Mouse (Mus musculus) liver, embryonic 13.5 days (tissue): ENCODE data around the gene Scarb2. TPM values are rescaled to one million over a fixed set of nuclear protein-coding genes. Genes with fewer than 3 reads are reported as not detected.

Experiments
- ATAC-seq: fragments of 200-750 bp; cut with Nextera tagmentation; 2 replicates; pipeline ENCODE4 v1.8.0; 2017; ENCODE audit warnings: low read depth, mild to moderate bottlenecking, moderate number of reproducible peaks, moderate library complexity
- DNase-seq: peaks from one replicate; pipeline ENCODE4 v3.0.0; 2022
- H3K27ac ChIP-seq: fragments of 300-500 bp; sonication (generic); 2 replicates; pipeline ENCODE4 v1.5.1; 2015; ENCODE audit warnings: moderate library complexity, mild to moderate bottlenecking, inconsistent platforms
- H3K27me3 ChIP-seq: fragments of 300-500 bp; sonication (generic); 2 replicates; pipeline ENCODE4 v1.6.1; 2015; ENCODE audit warnings: mild to moderate bottlenecking, inconsistent platforms
- H3K36me3 ChIP-seq: fragments of 300-500 bp; sonication (generic); 2 replicates; pipeline ENCODE4 v1.6.1; 2015; ENCODE audit warnings: mild to moderate bottlenecking, inconsistent platforms
- H3K4me1 ChIP-seq: fragments of 300-500 bp; sonication (generic); replicated peaks from 2 replicates; pipeline ENCODE4 v1.6.1; 2015; ENCODE audit warnings: inconsistent platforms
- H3K4me2 ChIP-seq: fragments of 300-500 bp; sonication (generic); 2 replicates; pipeline ENCODE4 v1.6.1; 2015; ENCODE audit warnings: inconsistent platforms, mild to moderate bottlenecking, moderate library complexity
- H3K4me3 ChIP-seq: fragments of 300-500 bp; sonication (generic); replicated peaks from 2 replicates; pipeline ENCODE4 v1.5.1; 2015; ENCODE audit warnings: mild to moderate bottlenecking, inconsistent platforms
- H3K9ac ChIP-seq: fragments of 300-500 bp; sonication (generic); 2 replicates; pipeline ENCODE4 v1.6.1; 2015; ENCODE audit warnings: mild to moderate bottlenecking, inconsistent platforms
- H3K9me3 ChIP-seq: fragments of 300-500 bp; sonication (generic); replicated peaks from 2 replicates; pipeline ENCODE4 v1.6.1; 2016; ENCODE audit warnings: inconsistent platforms
- WGBS: fragments of 180-500 bp; shearing (Covaris S2); methylation state at CpG from one replicate; pipeline ENCODE4 v1.1.7; 2015; ENCODE audit not compliant: insufficient replicate concordance; 5-methylcytosine and 5-hydroxymethylcytosine counted together
- polyA plus RNA-seq: library from polyadenylated mRNA; unstranded; fragments of >200 nt; fragmentation: Nextera tagmentation; extraction: Ambion mirVana; gene quantifications from 2 replicates; pipeline ENCODE4 v1.2.1, GENCODE M21; 2015

Scarb2 gene
- polyA plus RNA-seq, 1 experiment from 2014 or later: 5.1 TPM

- H3K36me3 ChIP-seq: no peaks in the 10 kb centered on the region
- WGBS: 40% methylated on average over 4 of the region's 4 CpGs
- ATAC-seq: 0 out of 2 replicates have a peak, but pooled peaks have one; percentile 6
- H3K27ac ChIP-seq: peak overlapping the region; percentile 39
- no peak overlapping the region for H3K4me2 ChIP-seq
- no peak for DNase-seq
- no peak overlapping the region for H3K4me3 ChIP-seq
- no peaks in the 10 kb centered on the region for H3K9me3 ChIP-seq
- no peaks in the 10 kb centered on the region for H3K27me3 ChIP-seq
- peaks cover 53% of the 10 kb centered on the region for H3K4me1 ChIP-seq
- 0 out of 2 replicates have a peak overlapping the region, but pooled peaks have one; percentile 13 for H3K9ac ChIP-seq
These were observed 15.9 kb downstream of the Scarb2 start for GRCm38 (mm10) chr5:92490779-92491178.

- ATAC-seq: peak; percentile 6; the same call in 1 of the 2 replicates
- DNase-seq: no peak
- Histone ChIP-seq H3K4me3 (no peak overlapping the region), H3K9me3 (no peaks in the 10 kb centered on the region), H3K4me1 (peaks cover 48% of the 10 kb centered on the region), H3K27ac (peak overlapping the region; percentile 39; the same call in 1 of the 2 replicates), H3K36me3 (no peaks in the 10 kb centered on the region), H3K9ac (0 out of 2 replicates have a peak overlapping the region, but pooled peaks have one; percentile 13), H3K27me3 (no peaks in the 10 kb centered on the region), H3K4me2 (no peak overlapping the region)
- WGBS: 44% methylated on average over 3 of the region's 3 CpGs
These were observed 16.3 kb downstream of the Scarb2 start for GRCm38 (mm10) chr5:92490304-92490703.

- Histone ChIP-seq H3K9me3 (no peaks in the 10 kb centered on the region), H3K4me2 (peak overlapping the region; percentile 14; the same call in 1 of the 2 replicates), H3K36me3 (peaks cover under 1% of the 10 kb centered on the region; the same call in 1 of the 2 replicates), H3K27ac (no peak overlapping the region), H3K27me3 (no peaks in the 10 kb centered on the region), H3K4me1 (peaks cover 51% of the 10 kb centered on the region), H3K9ac (no peak overlapping the region), H3K4me3 (no peak overlapping the region)
- DNase-seq (no peak), ATAC-seq (peak; percentile 69)
- 9% methylated on average over 4 of the region's 4 CpGs for WGBS
These were observed 17.1 kb downstream of the Scarb2 start for GRCm38 (mm10) chr5:92489503-92489902.

GRCm38 (mm10) chr5:92488961-92489360, 17.7 kb downstream of the Scarb2 start:
- H3K9me3 ChIP-seq: no peaks in the 10 kb centered on the region
- H3K9ac ChIP-seq: no peak overlapping the region
- peaks cover 6% of the 10 kb centered on the region; the same call in 1 of the 2 replicates for H3K36me3 ChIP-seq
- H3K4me3 ChIP-seq: no peak overlapping the region
- ATAC-seq: no peak
- no peak overlapping the region for H3K27ac ChIP-seq
- WGBS: 70% methylated on average over 7 of the region's 7 CpGs
- H3K27me3 ChIP-seq: no peaks in the 10 kb centered on the region
- DNase-seq: no peak
- peaks cover 45% of the 10 kb centered on the region for H3K4me1 ChIP-seq
- H3K4me2 ChIP-seq: no peak overlapping the region

GRCm38 (mm10) chr5:92488408-92488807, 18.2 kb downstream of the Scarb2 start:
- no peak overlapping the region for H3K27ac ChIP-seq
- no peak for ATAC-seq

GRCm38 (mm10) chr5:92486758-92487157, 19.9 kb downstream of the Scarb2 start:
- Histone ChIP-seq H3K4me2 (no peak overlapping the region), H3K27ac (no peak overlapping the region), H3K9ac (no peak overlapping the region), H3K36me3 (peaks cover 22% of the 10 kb centered on the region), H3K9me3 (no peaks in the 10 kb centered on the region), H3K4me1 (peaks cover 43% of the 10 kb centered on the region), H3K4me3 (no peak overlapping the region), H3K27me3 (no peaks in the 10 kb centered on the region)
- no peak for DNase-seq
- WGBS: 76% methylated on average over 3 of the region's 3 CpGs
- no peak for ATAC-seq

More at GRCm38 (mm10) chr5:92488408-92488807, 18.2 kb downstream of the Scarb2 start:
- Histone ChIP-seq H3K4me2 (no peak overlapping the region), H3K9me3 (no peaks in the 10 kb centered on the region), H3K27me3 (no peaks in the 10 kb centered on the region), H3K4me1 (peaks cover 43% of the 10 kb centered on the region), H3K4me3 (no peak overlapping the region), H3K36me3 (peaks cover 9% of the 10 kb centered on the region; the same call in 1 of the 2 replicates), H3K9ac (no peak overlapping the region)
- DNase-seq: no peak
- WGBS: 58% methylated on average over 3 of the region's 3 CpGs

GRCm38 (mm10) chr5:92484880-92485279, 21.8 kb downstream of the Scarb2 start:
- DNase-seq (no peak), ATAC-seq (no peak)
- 0 out of 2 replicates have a peak overlapping the region, but pooled peaks have one; percentile 32 for H3K4me2 ChIP-seq
- 30% methylated on average over 7 of the region's 7 CpGs for WGBS
- H3K27ac ChIP-seq: no peak overlapping the region
- H3K9ac ChIP-seq: no peak overlapping the region
- H3K4me1 ChIP-seq: peaks cover 25% of the 10 kb centered on the region
- H3K36me3 ChIP-seq: peaks cover 22% of the 10 kb centered on the region
- no peak overlapping the region for H3K4me3 ChIP-seq
- H3K27me3 ChIP-seq: no peaks in the 10 kb centered on the region
- no peaks in the 10 kb centered on the region for H3K9me3 ChIP-seq

- Histone ChIP-seq H3K27me3 (no peaks in the 10 kb centered on the region), H3K27ac (no peak overlapping the region), H3K9me3 (no peaks in the 10 kb centered on the region; the same call in 1 of the 2 replicates), H3K9ac (no peak overlapping the region), H3K4me1 (peaks cover 7% of the 10 kb centered on the region), H3K36me3 (peaks cover 5% of the 10 kb centered on the region), H3K4me3 (no peak overlapping the region), H3K4me2 (no peak overlapping the region)
- ATAC-seq (no peak), DNase-seq (no peak)
- WGBS: 67% methylated on average over 5 of the region's 5 CpGs
These were observed 33.8 kb downstream of the Scarb2 start for GRCm38 (mm10) chr5:92472863-92473262.

- H3K36me3 ChIP-seq: peaks cover 5% of the 10 kb centered on the region
- 79% methylated on average over 4 of the region's 4 CpGs for WGBS
- H3K4me1 ChIP-seq: peaks cover 13% of the 10 kb centered on the region
- H3K4me3 ChIP-seq: no peak overlapping the region
- DNase-seq (no peak), ATAC-seq (no peak)
- no peak overlapping the region for H3K4me2 ChIP-seq
- H3K9ac ChIP-seq: no peak overlapping the region
- H3K9me3 ChIP-seq: no peaks in the 10 kb centered on the region
- H3K27ac ChIP-seq: no peak overlapping the region
- H3K27me3 ChIP-seq: no peaks in the 10 kb centered on the region
These were observed 35.1 kb downstream of the Scarb2 start for GRCm38 (mm10) chr5:92471531-92471930.

- Histone ChIP-seq H3K4me2 (no peak overlapping the region), H3K4me3 (no peak overlapping the region), H3K9me3 (no peaks in the 10 kb centered on the region), H3K9ac (no peak overlapping the region), H3K27me3 (no peaks in the 10 kb centered on the region), H3K36me3 (no peaks in the 10 kb centered on the region; the same call in 1 of the 2 replicates), H3K27ac (no peak overlapping the region), H3K4me1 (peaks cover 13% of the 10 kb centered on the region)
- no peak for DNase-seq
- no peak for ATAC-seq
- WGBS: 82% methylated on average over 18 of the region's 18 CpGs
These were observed 37.2 kb downstream of the Scarb2 start for GRCm38 (mm10) chr5:92469201-92470130.

GRCm38 (mm10) chr5:92468234-92468633, 38.4 kb downstream of the Scarb2 start:
- Histone ChIP-seq H3K4me3 (no peak overlapping the region), H3K4me1 (peaks cover 13% of the 10 kb centered on the region), H3K27ac (no peak overlapping the region), H3K36me3 (no peaks in the 10 kb centered on the region; the same call in 1 of the 2 replicates), H3K27me3 (no peaks in the 10 kb centered on the region), H3K9me3 (no peaks in the 10 kb centered on the region), H3K4me2 (no peak overlapping the region), H3K9ac (no peak overlapping the region)
- 87% methylated on average over 6 of the region's 6 CpGs for WGBS
- DNase-seq (no peak), ATAC-seq (no peak)
